Mouse (Mus musculus) midbrain, embryonic 15.5 days (tissue): ENCODE data around the gene Nucb1. TPM values are rescaled to one million over a fixed set of nuclear protein-coding genes. Genes with fewer than 3 reads are reported as not detected.
"Not testable (repeated sequence)": the region's sequence is repeated elsewhere in the genome, so short reads cannot be mapped to it uniquely, and the experiment has no call there.

Source experiments
- ATAC-seq: fragments of 200-750 bp; cut with Nextera tagmentation; replicated peaks from 2 replicates; pipeline ENCODE4 v1.8.0; 2017; ENCODE audit warnings: moderate TSS enrichment
- H3K27ac ChIP-seq: fragments of 300-500 bp; sonication (generic); 2 replicates; pipeline ENCODE4 v1.5.1; 2015; ENCODE audit warnings: mild to moderate bottlenecking, inconsistent platforms
- H3K27me3 ChIP-seq: fragments of 300-500 bp; sonication (generic); replicated peaks from 2 replicates; pipeline ENCODE4 v1.6.1; 2015; ENCODE audit warnings: inconsistent platforms
- H3K36me3 ChIP-seq: fragments of 300-500 bp; sonication (generic); replicated peaks from 2 replicates; pipeline ENCODE4 v1.6.1; 2015; ENCODE audit warnings: inconsistent platforms
- H3K4me1 ChIP-seq: fragments of 300-500 bp; sonication (generic); 2 replicates; pipeline ENCODE4 v1.6.1; 2015; ENCODE audit warnings: inconsistent platforms
- H3K4me2 ChIP-seq: fragments of 300-500 bp; sonication (generic); 2 replicates; pipeline ENCODE4 v1.6.1; 2015; ENCODE audit warnings: inconsistent platforms, mild to moderate bottlenecking, moderate library complexity
- H3K4me3 ChIP-seq: fragments of 300-500 bp; sonication (generic); 2 replicates; pipeline ENCODE4 v1.5.1; 2015; ENCODE audit warnings: mild to moderate bottlenecking, inconsistent platforms
- H3K9ac ChIP-seq: fragments of 300-500 bp; sonication (generic); 2 replicates; pipeline ENCODE4 v1.6.1; 2015; ENCODE audit warnings: mild to moderate bottlenecking, inconsistent platforms
- H3K9me3 ChIP-seq: fragments of 300-500 bp; sonication (generic); 2 replicates; pipeline ENCODE4 v1.6.1; 2016; ENCODE audit warnings: inconsistent platforms
- WGBS: fragments of 180-500 bp; shearing (Covaris S2); methylation state at CpG from one replicate; pipeline ENCODE4 v1.1.7; 2015; ENCODE audit warnings: mixed read lengths; 5-methylcytosine and 5-hydroxymethylcytosine counted together
- polyA plus RNA-seq: library from polyadenylated mRNA; unstranded; fragments of >200 nt; fragmentation: Nextera tagmentation; extraction: Ambion mirVana; gene quantifications from 2 replicates; pipeline ENCODE4 v1.2.1, GENCODE M21; 2015

Gene Nucb1
- polyA plus RNA-seq, 1 experiment from 2014 or later: 118 TPM

DNA sequence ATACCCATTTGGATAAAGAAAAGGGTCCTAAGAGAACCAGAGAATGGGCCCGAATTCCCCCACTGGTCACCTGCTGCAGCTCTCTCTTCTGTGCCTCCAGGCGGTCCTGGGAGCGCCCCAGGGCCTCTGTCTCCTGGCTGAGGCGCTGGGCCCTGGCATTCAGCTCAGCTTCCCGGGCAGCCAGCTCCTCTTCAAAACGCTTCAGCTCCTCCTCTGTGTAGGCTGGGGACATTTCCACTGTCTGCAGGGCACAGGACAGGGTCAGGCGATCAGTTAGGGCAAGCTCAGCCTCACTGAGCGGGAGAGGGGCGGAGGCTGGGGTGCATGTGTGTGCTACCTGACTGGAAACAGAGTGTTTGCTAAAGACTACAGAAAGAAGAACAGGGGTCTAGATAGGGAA, 15.7 kb downstream of the Nucb1 start:
- Histone ChIP-seq H3K9ac (no peak overlapping the region), H3K27ac (no peak overlapping the region), H3K4me1 (0 out of 2 replicates have a peak, but pooled peaks cover 5% of the 10 kb centered on the region), H3K4me2 (no peak overlapping the region), H3K4me3 (no peak overlapping the region), H3K27me3 (no peaks in the 10 kb centered on the region), H3K36me3 (peaks cover 41% of the 10 kb centered on the region), H3K9me3 (no peaks in the 10 kb centered on the region)
- WGBS: 77% methylated on average over 9 of the region's 9 CpGs
- ATAC-seq: no peak

DNA sequence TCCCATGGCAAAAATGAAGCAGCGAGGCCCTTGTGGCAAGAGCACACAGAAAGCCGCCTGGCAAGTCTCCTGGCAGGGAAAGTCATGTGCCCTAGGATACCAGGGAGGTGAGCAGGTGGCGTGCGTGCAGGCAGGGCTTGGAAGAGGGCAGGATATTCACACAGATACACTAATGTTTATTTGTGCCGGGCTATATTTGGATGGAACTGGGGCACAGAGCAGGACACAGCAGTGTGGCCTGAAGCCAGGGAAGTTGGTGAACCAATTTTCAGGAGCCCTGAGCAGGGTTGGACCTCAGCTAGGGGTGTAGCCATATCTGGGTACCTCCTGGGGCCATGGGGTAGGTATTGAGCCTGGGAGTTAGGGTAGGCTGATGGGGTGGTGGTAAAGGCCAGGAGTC, 17.3 kb downstream of the Nucb1 start:
- no peaks in the 10 kb centered on the region for H3K9me3 ChIP-seq
- H3K27ac ChIP-seq: no peak overlapping the region
- no peak for ATAC-seq
- peaks cover 29% of the 10 kb centered on the region for H3K36me3 ChIP-seq
- 97% methylated on average over 5 of the region's 5 CpGs for WGBS
- H3K4me3 ChIP-seq: no peak overlapping the region
- no peak overlapping the region for H3K9ac ChIP-seq
- peaks cover 15% of the 10 kb centered on the region; the same call in 1 of the 2 replicates for H3K4me1 ChIP-seq
- H3K4me2 ChIP-seq: no peak overlapping the region
- no peaks in the 10 kb centered on the region for H3K27me3 ChIP-seq

- H3K9ac ChIP-seq: no peak overlapping the region
- no peak overlapping the region for H3K4me2 ChIP-seq
- no peaks in the 10 kb centered on the region for H3K27me3 ChIP-seq
- peaks cover 17% of the 10 kb centered on the region; the same call in 1 of the 2 replicates for H3K4me1 ChIP-seq
- H3K36me3 ChIP-seq: peaks cover 25% of the 10 kb centered on the region; the same call in 1 of the 2 replicates
- no peak overlapping the region for H3K4me3 ChIP-seq
- no peaks in the 10 kb centered on the region for H3K9me3 ChIP-seq
- H3K27ac ChIP-seq: no peak overlapping the region
- ATAC-seq: no peak
- 95% methylated on average over 8 of the region's 8 CpGs for WGBS
These were observed 17.9 kb downstream of the Nucb1 start for GRCm38 (mm10) chr7:45492225-45492844.

DNA sequence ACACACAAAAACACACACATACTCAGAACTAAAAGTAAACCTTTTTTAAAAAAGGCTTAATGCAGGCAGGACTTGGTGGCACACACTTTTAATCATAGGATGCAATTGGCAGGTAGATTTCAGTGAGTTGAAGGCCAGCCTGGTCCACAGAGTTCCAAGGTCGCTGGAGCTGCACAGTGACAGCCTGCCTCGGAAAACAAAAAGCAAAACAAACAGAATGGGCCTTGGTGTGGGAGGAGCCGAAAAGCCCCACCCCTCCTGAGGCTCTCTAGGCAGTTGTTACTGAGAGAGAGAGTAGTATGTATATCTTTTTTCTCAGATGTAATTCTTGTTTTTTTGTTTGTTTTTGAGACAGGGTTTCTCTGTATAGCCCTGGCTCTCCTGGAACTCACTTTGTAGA, 18.9 kb downstream of the Nucb1 start:
- no peak for ATAC-seq
- Histone ChIP-seq H3K27ac (no peak overlapping the region), H3K4me3 (no peak overlapping the region), H3K9ac (no peak overlapping the region), H3K27me3 (no peaks in the 10 kb centered on the region), H3K4me2 (no peak overlapping the region), H3K36me3 (peaks cover 18% of the 10 kb centered on the region; the same call in 1 of the 2 replicates), H3K4me1 (peaks cover 17% of the 10 kb centered on the region; the same call in 1 of the 2 replicates), H3K9me3 (no peaks in the 10 kb centered on the region)
- WGBS: 24% methylated on average over 3 of the region's 3 CpGs

DNA sequence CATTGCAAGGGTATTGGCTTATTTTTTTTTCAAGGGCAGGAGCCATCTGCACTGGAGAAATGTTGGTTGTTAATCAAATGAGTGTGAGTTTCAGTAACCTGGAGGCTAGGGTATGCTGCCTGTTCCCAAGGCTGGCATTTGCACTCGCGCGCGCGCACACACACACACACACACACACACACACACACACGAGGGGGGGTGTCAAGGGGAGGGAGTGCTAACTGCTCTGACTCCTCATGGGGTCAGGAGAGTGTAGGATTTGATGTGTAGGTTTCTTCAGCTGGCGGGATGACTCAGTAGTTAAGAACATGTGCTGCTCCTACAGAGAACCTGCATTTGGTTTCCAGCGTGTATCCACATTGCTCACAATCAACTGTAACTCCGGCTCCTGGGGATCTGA, 19.4 kb downstream of the Nucb1 start:
- WGBS: 56% methylated on average over 9 of the region's 9 CpGs
- no peak overlapping the region for H3K27ac ChIP-seq
- ATAC-seq: no peak
- peaks cover 17% of the 10 kb centered on the region; the same call in 1 of the 2 replicates for H3K4me1 ChIP-seq
- H3K4me3 ChIP-seq: no peak overlapping the region
- H3K4me2 ChIP-seq: no peak overlapping the region
- no peaks in the 10 kb centered on the region for H3K9me3 ChIP-seq
- no peaks in the 10 kb centered on the region for H3K27me3 ChIP-seq
- no peak overlapping the region for H3K9ac ChIP-seq
- peaks cover 18% of the 10 kb centered on the region; the same call in 1 of the 2 replicates for H3K36me3 ChIP-seq

- H3K36me3 ChIP-seq: peaks cover 11% of the 10 kb centered on the region; the same call in 1 of the 2 replicates
- no peaks in the 10 kb centered on the region for H3K27me3 ChIP-seq
- peak overlapping the region; percentile 56; the same call in 1 of the 2 replicates for H3K4me2 ChIP-seq
- H3K4me1 ChIP-seq: peaks cover 17% of the 10 kb centered on the region; the same call in 1 of the 2 replicates
- 83% methylated on average over 7 of the region's 7 CpGs for WGBS
- no peak overlapping the region for H3K9ac ChIP-seq
- H3K4me3 ChIP-seq: no peak overlapping the region
- no peak for ATAC-seq
- H3K9me3 ChIP-seq: no peaks in the 10 kb centered on the region
- H3K27ac ChIP-seq: no peak overlapping the region
These were observed 20.6 kb downstream of the Nucb1 start for GRCm38 (mm10) chr7:45489578-45489977.

DNA sequence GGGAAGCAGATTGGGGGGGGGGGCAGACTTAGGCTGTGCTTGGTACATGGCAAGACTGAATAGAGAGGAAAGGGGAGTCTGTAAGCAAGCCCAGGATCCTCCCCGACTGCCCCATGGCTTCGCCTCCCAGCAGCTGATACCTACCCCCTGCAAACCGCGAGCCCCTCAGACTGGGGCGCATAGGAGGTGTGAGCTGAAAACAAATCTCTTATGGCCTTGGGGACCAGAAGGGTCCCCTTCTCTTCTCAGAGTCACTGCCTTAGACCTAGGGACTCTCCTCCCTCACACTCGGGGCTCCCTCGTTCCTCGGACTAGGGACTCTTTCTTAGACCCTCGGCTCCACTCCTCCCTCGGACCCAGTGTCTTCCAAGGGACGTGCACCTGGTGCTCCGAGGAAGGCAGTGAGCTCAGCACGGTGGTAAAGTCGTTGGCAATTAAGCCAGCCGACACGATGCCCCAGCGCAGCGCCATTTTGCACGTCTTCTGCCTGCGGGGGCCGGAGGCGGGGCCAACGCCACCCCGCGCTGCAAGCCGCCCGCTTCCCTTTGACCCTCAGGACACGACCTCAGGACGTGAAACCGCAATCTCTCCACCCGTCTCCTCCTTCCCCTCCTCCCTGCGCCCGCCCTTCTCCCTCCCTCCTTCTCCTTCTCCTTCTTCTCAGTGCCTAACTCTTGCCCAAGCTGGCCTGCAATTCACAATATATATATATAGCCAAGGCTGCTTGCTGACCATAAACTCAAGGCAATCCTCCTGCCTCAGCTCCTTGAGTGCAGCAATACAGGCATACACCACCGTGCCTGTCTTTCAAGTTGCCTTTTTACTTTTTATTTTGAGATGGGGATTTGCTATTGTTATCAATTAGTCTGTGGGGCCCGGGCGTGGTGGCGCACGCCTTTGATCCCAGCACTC, 21.7 kb downstream of the Nucb1 start, which contains the start of gene Dhdh:
TSS of gene Dhdh (minus strand) at position 513 of the 912 bp plus-strand sequence.
- Histone ChIP-seq H3K4me2 (peak within 1 kb of the TSS; percentile 56), H3K4me1 (peaks cover 17% of the 10 kb centered on the region; the same call in 1 of the 2 replicates), H3K4me3 (peak within 1 kb of the TSS; percentile 32), H3K27ac (peak within 1 kb of the TSS; percentile 81), H3K27me3 (no peaks in the 10 kb centered on the region), H3K9me3 (no peaks in the 10 kb centered on the region), H3K36me3 (peaks cover 5% of the 10 kb centered on the region; the same call in 1 of the 2 replicates), H3K9ac (peak within 1 kb of the TSS; percentile 22)
- ATAC-seq: peak; percentile 68
- WGBS: 7% methylated on average over 37 of the region's 38 CpGs

- Histone ChIP-seq H3K4me3 (peak overlapping the region; percentile 32), H3K27me3 (no peaks in the 10 kb centered on the region), H3K9ac (peak overlapping the region; percentile 22), H3K36me3 (no peaks in the 10 kb centered on the region), H3K9me3 (no peaks in the 10 kb centered on the region), H3K4me1 (peaks cover 17% of the 10 kb centered on the region; the same call in 1 of the 2 replicates), H3K27ac (peak overlapping the region; percentile 81), H3K4me2 (peak overlapping the region; percentile 56)
- peak; percentile 77 for ATAC-seq
- 14% methylated on average over 11 of the region's 11 CpGs for WGBS
These were observed 22.3 kb downstream of the Nucb1 start for GRCm38 (mm10) chr7:45487861-45488292.

GRCm38 (mm10) chr7:45486761-45487415, 23.3 kb downstream of the Nucb1 start, which contains the start of gene Gm45808:
Gene Gm45808, minus strand, starts transcription at chr7:45486811.
- H3K4me1 ChIP-seq: peaks cover 17% of the 10 kb centered on the region; the same call in 1 of the 2 replicates
- H3K9me3 ChIP-seq: no peaks in the 10 kb centered on the region
- H3K27me3 ChIP-seq: no peaks in the 10 kb centered on the region
- H3K4me2 ChIP-seq: no peak within 1 kb of the TSS
- 84% methylated on average over 12 of the region's 12 CpGs for WGBS
- ATAC-seq: no peak
- H3K36me3 ChIP-seq: no peaks in the 10 kb centered on the region
- H3K27ac ChIP-seq: no peak within 1 kb of the TSS
- no peak within 1 kb of the TSS for H3K4me3 ChIP-seq
- no peak within 1 kb of the TSS for H3K9ac ChIP-seq

DNA sequence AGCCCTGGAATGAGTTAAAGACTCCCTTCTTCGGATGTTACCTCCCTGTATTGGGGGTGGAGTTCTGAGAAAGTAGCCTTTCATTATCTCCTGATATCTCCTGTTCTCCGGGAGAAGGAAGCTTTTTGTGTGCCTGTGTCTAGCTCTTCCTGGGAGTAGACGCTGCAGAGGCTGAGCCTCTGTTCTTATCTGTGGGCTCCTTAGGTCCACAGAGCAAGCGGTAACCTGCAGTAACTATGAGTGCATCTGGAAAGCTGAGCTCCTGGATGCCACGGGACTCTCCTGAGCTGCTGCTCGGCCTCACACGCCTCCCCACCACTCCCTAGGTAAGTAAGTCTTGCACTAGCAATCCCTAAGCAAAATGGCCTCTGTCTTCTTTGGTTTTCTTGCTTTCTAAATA, 24.0 kb downstream of the Nucb1 start:
- no peak overlapping the region for H3K4me2 ChIP-seq
- 85% methylated on average over 7 of the region's 7 CpGs for WGBS
- H3K9ac ChIP-seq: no peak overlapping the region
- peaks cover 17% of the 10 kb centered on the region; the same call in 1 of the 2 replicates for H3K4me1 ChIP-seq
- H3K36me3 ChIP-seq: no peaks in the 10 kb centered on the region
- no peaks in the 10 kb centered on the region for H3K9me3 ChIP-seq
- H3K4me3 ChIP-seq: no peak overlapping the region
- no peaks in the 10 kb centered on the region for H3K27me3 ChIP-seq
- ATAC-seq: no peak
- no peak overlapping the region for H3K27ac ChIP-seq

- not testable (repeated sequence) for H3K9me3 ChIP-seq, H3K36me3 ChIP-seq, H3K9ac ChIP-seq, H3K4me2 ChIP-seq, H3K4me3 ChIP-seq, H3K27me3 ChIP-seq, ATAC-seq, H3K27ac ChIP-seq
- WGBS: 95% methylated on average over 5 of the region's 5 CpGs
- peaks cover 13% of the 10 kb centered on the region; the same call in 1 of the 2 replicates for H3K4me1 ChIP-seq
These were observed 25.2 kb downstream of the Nucb1 start for GRCm38 (mm10) chr7:45484985-45485384.

DNA sequence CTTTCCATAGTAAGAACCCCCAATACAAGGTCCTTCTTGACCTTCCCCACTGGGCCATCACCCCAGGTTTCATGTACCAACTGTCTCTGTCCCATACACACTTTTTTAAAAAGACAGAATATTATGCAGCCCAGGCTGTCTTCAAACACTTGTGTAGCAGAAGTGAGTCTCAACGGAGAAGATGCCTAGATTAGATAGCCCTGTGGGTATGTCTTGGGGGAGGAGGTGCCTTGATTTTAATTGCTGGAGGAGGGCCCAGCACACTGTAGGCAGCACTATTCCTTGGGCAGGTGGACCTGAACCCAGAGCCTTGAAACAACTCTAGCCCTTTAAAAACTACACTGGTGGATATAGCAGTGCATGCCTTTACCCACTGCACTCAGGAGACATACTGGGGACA, 28.0 kb downstream of the Nucb1 start:
- ATAC-seq: no peak
- no peak overlapping the region for H3K4me2 ChIP-seq
- no peaks in the 10 kb centered on the region for H3K27me3 ChIP-seq
- no peak overlapping the region for H3K4me3 ChIP-seq
- no peaks in the 10 kb centered on the region for H3K4me1 ChIP-seq
- no peak overlapping the region for H3K27ac ChIP-seq
- H3K9me3 ChIP-seq: no peaks in the 10 kb centered on the region
- H3K36me3 ChIP-seq: no peaks in the 10 kb centered on the region
- 95% methylated on average over 1 of the region's 1 CpGs for WGBS
- no peak overlapping the region for H3K9ac ChIP-seq
